Mouse (Mus musculus): ENCODE results near the gene Stag1. TPM values are rescaled to one million over a fixed set of nuclear protein-coding genes. Genes with fewer than 3 reads are reported as not detected.

Stag1 gene
- 61.0 and 68.5 TPM in 2 replicates for polyA plus RNA-seq (2016; fragmentation: Nextera tagmentation; extraction: Ambion mirVana)

- no peaks in the 10 kb centered on the region for H3K9me3 ChIP-seq
Observed at GRCm38 (mm10) chr9:100597546-100597945, at the start of gene Stag1. TSS of gene Stag1 (plus strand) at chr9:100597798.

GRCm38 (mm10) chr9:100548313-100548712 is 49.3 kb upstream of the Stag1 start:
- Histone ChIP-seq H3K4me2 (no peak overlapping the region), H3K4me1 (replicated peaks) (peaks cover 16% of the 10 kb centered on the region), H3K9ac (replicated peaks) (no peak overlapping the region), H3K4me3 (replicated peaks) (no peak overlapping the region), H3K9me3 (peaks cover 10% of the 10 kb centered on the region), H3K36me3 (no peaks in the 10 kb centered on the region), H3K27ac (no peak overlapping the region), H3K27me3 (no peaks in the 10 kb centered on the region)
- ATAC-seq (ENCODE audit: insufficient number of reproducible peaks, insufficient read depth, low FRiP score, low TSS enrichment, low read depth) = no peak
- 79% methylated on average over 2 of the region's 2 CpGs for WGBS

More at GRCm38 (mm10) chr9:100597546-100597945, at the start of gene Stag1:
- Histone ChIP-seq H3K36me3 (no peaks in the 10 kb centered on the region), H3K27me3 (no peaks in the 10 kb centered on the region), H3K4me3 (replicated peaks) (no peak within 1 kb of the TSS), H3K4me2 (no peak within 1 kb of the TSS), H3K9ac (replicated peaks) (no peak within 1 kb of the TSS), H3K4me1 (replicated peaks) (0 out of 2 replicates have a peak, but pooled peaks cover 2% of the 10 kb centered on the region), H3K27ac (no peak within 1 kb of the TSS)
- 87% methylated on average over 8 of the region's 8 CpGs for WGBS
- no peak for ATAC-seq (ENCODE audit: insufficient number of reproducible peaks, insufficient read depth, low FRiP score, low TSS enrichment, low read depth)

- Histone ChIP-seq H3K4me1 (replicated peaks) (no peaks in the 10 kb centered on the region), H3K4me2 (no peak overlapping the region), H3K9ac (replicated peaks) (no peak overlapping the region), H3K9me3 (0 out of 2 replicates have a peak, but pooled peaks cover 5% of the 10 kb centered on the region), H3K36me3 (no peaks in the 10 kb centered on the region), H3K4me3 (replicated peaks) (no peak overlapping the region), H3K27me3 (peaks cover 5% of the 10 kb centered on the region; the same call in 1 of the 2 replicates), H3K27ac (no peak overlapping the region)
- ATAC-seq (ENCODE audit: insufficient number of reproducible peaks, insufficient read depth, low FRiP score, low TSS enrichment, low read depth) = no peak
- 65% methylated on average over 5 of the region's 5 CpGs for WGBS
Observed at GRCm38 (mm10) chr9:100555686-100556085, 41.9 kb upstream of the Stag1 start.

GRCm38 (mm10) chr9:100558023-100558573 is 39.5 kb upstream of the Stag1 start:
- Histone ChIP-seq H3K4me2 (no peak overlapping the region), H3K4me3 (replicated peaks) (no peak overlapping the region), H3K4me1 (replicated peaks) (peaks cover 4% of the 10 kb centered on the region), H3K27ac (no peak overlapping the region), H3K9me3 (no peaks in the 10 kb centered on the region), H3K9ac (replicated peaks) (no peak overlapping the region), H3K36me3 (no peaks in the 10 kb centered on the region), H3K27me3 (peaks cover 8% of the 10 kb centered on the region; the same call in 1 of the 2 replicates)
- 78% methylated on average over 4 of the region's 4 CpGs for WGBS
- no peak for ATAC-seq (ENCODE audit: insufficient number of reproducible peaks, insufficient read depth, low FRiP score, low TSS enrichment, low read depth)

- Histone ChIP-seq H3K9ac (replicated peaks) (no peak overlapping the region), H3K4me2 (no peak overlapping the region), H3K4me1 (replicated peaks) (peaks cover 4% of the 10 kb centered on the region), H3K27ac (no peak overlapping the region), H3K36me3 (no peaks in the 10 kb centered on the region), H3K27me3 (peaks cover 8% of the 10 kb centered on the region; the same call in 1 of the 2 replicates), H3K4me3 (replicated peaks) (no peak overlapping the region), H3K9me3 (no peaks in the 10 kb centered on the region)
- no peak for ATAC-seq (ENCODE audit: insufficient number of reproducible peaks, insufficient read depth, low FRiP score, low TSS enrichment, low read depth)
Observed at GRCm38 (mm10) chr9:100558991-100559390, 38.6 kb upstream of the Stag1 start.

GRCm38 (mm10) chr9:100560251-100560890 is 37.2 kb upstream of the Stag1 start:
- Histone ChIP-seq H3K27me3 (peaks cover 8% of the 10 kb centered on the region; the same call in 1 of the 2 replicates), H3K4me3 (replicated peaks) (no peak overlapping the region), H3K4me1 (replicated peaks) (peaks cover 4% of the 10 kb centered on the region), H3K27ac (no peak overlapping the region), H3K36me3 (no peaks in the 10 kb centered on the region), H3K9me3 (no peaks in the 10 kb centered on the region), H3K4me2 (no peak overlapping the region), H3K9ac (replicated peaks) (no peak overlapping the region)
- ATAC-seq (ENCODE audit: insufficient number of reproducible peaks, insufficient read depth, low FRiP score, low TSS enrichment, low read depth) = no peak
- 89% methylated on average over 10 of the region's 10 CpGs for WGBS

- no peaks in the 10 kb centered on the region for H3K36me3 ChIP-seq
- peak overlapping the region; percentile 87 for H3K4me2 ChIP-seq
- H3K4me1 ChIP-seq (replicated peaks) = peaks cover 9% of the 10 kb centered on the region; the same call in 1 of the 2 replicates
- H3K9ac ChIP-seq (replicated peaks) = peak overlapping the region; percentile 66
- WGBS = 10% methylated on average over 32 of the region's 32 CpGs
- H3K4me3 ChIP-seq (replicated peaks) = peak overlapping the region; percentile 64
- no peaks in the 10 kb centered on the region for H3K9me3 ChIP-seq
- H3K27me3 ChIP-seq = peaks cover 45% of the 10 kb centered on the region
- H3K27ac ChIP-seq = no peak overlapping the region
- no peak for ATAC-seq (ENCODE audit: insufficient number of reproducible peaks, insufficient read depth, low FRiP score, low TSS enrichment, low read depth)
Observed at GRCm38 (mm10) chr9:100569798-100570625, 27.6 kb upstream of the Stag1 start.

GRCm38 (mm10) chr9:100570626-100571233 is 26.9 kb upstream of the Stag1 start, which contains the start of gene Slc35g2:
TSS of gene Slc35g2 (minus strand) at chr9:100571090.
- peaks cover 45% of the 10 kb centered on the region for H3K27me3 ChIP-seq
- H3K4me2 ChIP-seq = peak within 1 kb of the TSS; percentile 87
- no peaks in the 10 kb centered on the region for H3K36me3 ChIP-seq
- no peak within 1 kb of the TSS for H3K27ac ChIP-seq
- peak within 1 kb of the TSS; percentile 66 for H3K9ac ChIP-seq (replicated peaks)
- H3K4me3 ChIP-seq (replicated peaks) = peak within 1 kb of the TSS; percentile 64
- peak; percentile 73; the same call in 1 of the 2 replicates for ATAC-seq (ENCODE audit: insufficient number of reproducible peaks, insufficient read depth, low FRiP score, low TSS enrichment, low read depth)
- under 1% methylated on average over 50 of the region's 55 CpGs for WGBS
- H3K9me3 ChIP-seq = no peaks in the 10 kb centered on the region
- peaks cover 9% of the 10 kb centered on the region; the same call in 1 of the 2 replicates for H3K4me1 ChIP-seq (replicated peaks)

- peak overlapping the region; percentile 87 for H3K4me2 ChIP-seq
- no peaks in the 10 kb centered on the region for H3K36me3 ChIP-seq
- H3K9ac ChIP-seq (replicated peaks) = no peak overlapping the region
- H3K27ac ChIP-seq = no peak overlapping the region
- WGBS = 96% methylated on average over 1 of the region's 1 CpGs
- peaks cover 40% of the 10 kb centered on the region for H3K27me3 ChIP-seq
- H3K9me3 ChIP-seq = no peaks in the 10 kb centered on the region
- peak overlapping the region; percentile 64 for H3K4me3 ChIP-seq (replicated peaks)
- peaks cover 9% of the 10 kb centered on the region; the same call in 1 of the 2 replicates for H3K4me1 ChIP-seq (replicated peaks)
- no peak for ATAC-seq (ENCODE audit: insufficient number of reproducible peaks, insufficient read depth, low FRiP score, low TSS enrichment, low read depth)
Observed at GRCm38 (mm10) chr9:100571511-100571910, 26.1 kb upstream of the Stag1 start.

- Histone ChIP-seq H3K9ac (replicated peaks) (no peak overlapping the region), H3K9me3 (no peaks in the 10 kb centered on the region), H3K4me2 (no peak overlapping the region), H3K4me1 (replicated peaks) (peaks cover 9% of the 10 kb centered on the region; the same call in 1 of the 2 replicates), H3K36me3 (no peaks in the 10 kb centered on the region), H3K27ac (no peak overlapping the region), H3K27me3 (peaks cover 37% of the 10 kb centered on the region), H3K4me3 (replicated peaks) (no peak overlapping the region)
- ATAC-seq (ENCODE audit: insufficient number of reproducible peaks, insufficient read depth, low FRiP score, low TSS enrichment, low read depth) = no peak
- WGBS = 73% methylated on average over 2 of the region's 2 CpGs
Observed at GRCm38 (mm10) chr9:100573300-100573699, 24.3 kb upstream of the Stag1 start.

Data from limb, embryonic 12.5 days (tissue).